Mouse (Mus musculus) kidney, adult 2 months (tissue): ENCODE results near the gene C1qtnf12.

Experiments used
- CTCF ChIP-seq: fragments of 200-500 bp; conservative IDR thresholded peaks from 2 replicates; pipeline ENCODE4 v1.5.1; 2011; ENCODE audit warnings: low read depth, mild to moderate bottlenecking, control low read depth, low read length, moderate library complexity, mixed read lengths; ENCODE audit not compliant: insufficient read depth, insufficient read length
- POLR2A ChIP-seq: fragments of 200-500 bp; IDR thresholded peaks from one replicate; pipeline ENCODE4 v1.6.1; 2011; ENCODE audit warnings: low read depth, low read length, control low read depth

DNA sequence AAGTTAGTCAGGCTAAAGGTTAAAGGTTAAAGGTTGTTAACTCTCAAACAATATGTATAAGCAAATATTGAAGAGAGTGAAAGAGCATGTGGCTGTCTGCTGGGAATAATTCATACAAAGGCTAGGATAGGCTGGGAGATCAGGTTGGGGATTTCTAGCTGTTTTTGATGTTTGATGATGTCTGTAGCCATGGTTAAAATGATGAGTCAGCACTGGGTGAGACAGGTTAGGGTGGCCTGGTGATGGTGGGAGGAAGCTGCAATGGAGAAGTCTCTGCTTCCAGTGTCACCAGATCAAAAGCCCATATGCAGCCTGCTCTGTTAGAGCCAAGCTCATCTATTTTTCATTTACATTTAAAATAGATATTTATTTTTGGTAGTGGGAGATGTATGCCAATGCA is 15.0 kb upstream of the C1qtnf12 start:
- TF ChIP-seq CTCF (no peak), POLR2A (no peak)
